In genomic region chr4:95849497-95849896, GRCm38 (mm10) we compare ENCODE assay signal across 16 mouse cellular contexts.
DNase-seq lines count a peak whose midpoint lies in the region; ATAC-seq and TF ChIP-seq lines count a peak whose summit lies in the region.
"Had no signal": no experiment of that assay in that cellular context is flagged by ENCODE, and none has a peak within 500 bp of the region (broad histone marks: within the 10 kb centered on the region; RNA-seq: fewer than 3 reads in every experiment).

No protein-coding gene starts in this region.

- no peaks in the 10 kb centered on the region for H3K36me3 ChIP-seq in lung, embryonic 14.5 days (ENCODE audit: insufficient read depth)
- H3K36me3 ChIP-seq in limb, embryonic 10.5 days: no peaks in the 10 kb centered on the region
- H3K36me3 ChIP-seq: forebrain, embryonic 10.5 days; hindbrain, embryonic 12.5 days; liver, embryonic 13.5 days had no signal

- DNase-seq in gastrocnemius, adult 2 months: no peak
- no peak for DNase-seq in gastrocnemius, postnatal 4 days (ENCODE audit: low spot score in 2 of 2)
- DNase-seq in lung, embryonic 14.5 days: no peak
- no peak for DNase-seq in lung, postnatal 4 days
- peak; percentile 29 for DNase-seq in limb, embryonic 10.5 days (ENCODE audit: low spot score)
- DNase-seq in frontal cortex, postnatal 14 days (ENCODE audit: low spot score in 2 of 2): no peak
- DNase-seq in cerebellum, adult 11-12 months: no peak
- DNase-seq: adrenal gland, postnatal 14 days; cerebellum, postnatal 25 days; liver, embryonic 13.5 days had no signal

- H3K4me2 ChIP-seq in lung, embryonic 14.5 days: no peak overlapping the region
- H3K4me2 ChIP-seq: hindbrain, embryonic 12.5 days; liver, embryonic 13.5 days; midbrain, embryonic 11.5 days had no signal

- intact Hi-C loops in gastrocnemius, adult 2 months (cut with DNase I): no loop called here

- no peak for TF ChIP-seq CTCF in gastrocnemius, adult 2 months (IDR thresholded peaks at IDR 0.05)
- no peak for TF ChIP-seq CTCF in lung, embryonic 14.5 days (IDR thresholded peaks at IDR 0.05; ENCODE audit: low read depth)

- H3K9ac ChIP-seq in lung, embryonic 14.5 days: no peak overlapping the region
- H3K9ac ChIP-seq: hindbrain, embryonic 12.5 days; liver, embryonic 13.5 days had no signal

- peak overlapping the region; percentile 58 for H3K27ac ChIP-seq in gastrocnemius, adult 2 months
- H3K27ac ChIP-seq in lung, embryonic 14.5 days (ENCODE audit: low read depth): peak overlapping the region; percentile 78
- peak overlapping the region; percentile 38; the same call in 1 of the 2 replicates for H3K27ac ChIP-seq in limb, embryonic 10.5 days
- H3K27ac ChIP-seq: forebrain, embryonic 10.5 days; hindbrain, embryonic 12.5 days; kidney, postnatal 0 days; liver, embryonic 13.5 days had no signal

- H3K27me3 ChIP-seq in lung, embryonic 14.5 days (ENCODE audit: insufficient read depth, low read length): no peaks in the 10 kb centered on the region
- H3K27me3 ChIP-seq in limb, embryonic 10.5 days (ENCODE audit: low read depth, poor library complexity, severe bottlenecking): no peaks in the 10 kb centered on the region
- H3K27me3 ChIP-seq: hindbrain, embryonic 12.5 days; liver, embryonic 13.5 days had no signal

- no peak overlapping the region for H3K4me3 ChIP-seq in gastrocnemius, adult 2 months
- no peak overlapping the region for H3K4me3 ChIP-seq in lung, embryonic 14.5 days (ENCODE audit: low read depth, low read length)
- H3K4me3 ChIP-seq in limb, embryonic 10.5 days: no peak overlapping the region
- H3K4me3 ChIP-seq: forebrain, embryonic 10.5 days; hindbrain, embryonic 12.5 days; liver, embryonic 13.5 days had no signal

- 53% methylated on average over 5 of the region's 5 CpGs for WGBS in lung, embryonic 14.5 days
- 76% methylated on average over 5 of the region's 5 CpGs for WGBS in limb, embryonic 10.5 days

- peak; percentile 22; the same call in 1 of the 2 replicates for ATAC-seq in lung, embryonic 14.5 days (ENCODE audit: insufficient read depth)
- 0 out of 2 replicates have a peak, but pooled peaks have one; percentile 4 for ATAC-seq in monocyte, adult 5-6 weeks (replicated peaks; ENCODE audit: insufficient number of reproducible peaks, low FRiP score, low TSS enrichment, poor library complexity, severe bottlenecking)
- ATAC-seq: intestine, embryonic 16.5 days had no signal

- H3K9me3 ChIP-seq in lung, embryonic 14.5 days (ENCODE audit: low read depth, low read length): no peaks in the 10 kb centered on the region
- no peaks in the 10 kb centered on the region for H3K9me3 ChIP-seq in limb, embryonic 10.5 days (replicated peaks)
- H3K9me3 ChIP-seq: forebrain, embryonic 10.5 days; hindbrain, embryonic 12.5 days; liver, embryonic 13.5 days had no signal

- H3K4me1 ChIP-seq in lung, embryonic 14.5 days (ENCODE audit: insufficient read depth): peaks cover 20% of the 10 kb centered on the region
- peaks cover 17% of the 10 kb centered on the region for H3K4me1 ChIP-seq in limb, embryonic 10.5 days
